Mouse (Mus musculus) liver, postnatal 0 days (tissue): ENCODE measurements at regions not wholly inside any gene's neighbourhood (a gene's known extent, or its start where the extent isn't known, plus 50 kb on each side); places are given as distances from the start of the nearest gene placed in this dataset.
A peak's percentile ranks its signal among the peaks of the same experiment; 100 is the strongest.

Experiments used
- ATAC-seq: fragments of 200-750 bp; cut with Nextera tagmentation; 2 replicates; pipeline ENCODE4 v1.8.0; 2017; ENCODE audit warnings: mild to moderate bottlenecking, moderate library complexity
- DNase-seq: peaks from one replicate; pipeline ENCODE4 v3.0.0-alpha.2; 2016
- H3K27ac ChIP-seq: fragments of 300-500 bp; sonication (generic); 2 replicates; pipeline ENCODE4 v1.5.1; 2014; ENCODE audit warnings: antibody characterized with exemption, moderate library complexity, mild to moderate bottlenecking, low read depth
- H3K27me3 ChIP-seq: fragments of 300-500 bp; sonication (generic); 2 replicates; pipeline ENCODE4 v1.6.1; 2014; ENCODE audit warnings: low read length, control low read depth, mixed read lengths; ENCODE audit not compliant: insufficient read depth
- H3K36me3 ChIP-seq: fragments of 300-500 bp; sonication (generic); replicated peaks from 2 replicates; pipeline ENCODE4 v1.6.1; 2014; ENCODE audit warnings: mild to moderate bottlenecking, control low read depth, low read length, moderate library complexity, mixed read lengths; ENCODE audit not compliant: insufficient read depth
- H3K4me1 ChIP-seq: fragments of 300-500 bp; sonication (generic); 2 replicates; pipeline ENCODE4 v1.6.1; 2014; ENCODE audit warnings: antibody characterized with exemption, mild to moderate bottlenecking, control low read depth; ENCODE audit not compliant: insufficient read depth
- H3K4me2 ChIP-seq: fragments of 300-500 bp; sonication (generic); 2 replicates; pipeline ENCODE4 v1.6.1; 2014; ENCODE audit warnings: low read depth, mild to moderate bottlenecking, low read length, moderate library complexity, mixed read lengths
- H3K4me3 ChIP-seq: fragments of 300-500 bp; sonication (generic); 2 replicates; pipeline ENCODE4 v1.5.1; 2014; ENCODE audit warnings: low read depth, low read length
- H3K9ac ChIP-seq: fragments of 300-500 bp; sonication (generic); replicated peaks from 2 replicates; pipeline ENCODE4 v1.6.1; 2014; ENCODE audit warnings: mild to moderate bottlenecking, moderate library complexity
- H3K9me3 ChIP-seq: fragments of 300-500 bp; sonication (generic); 2 replicates; pipeline ENCODE4 v1.6.1; 2016; ENCODE audit warnings: mild to moderate bottlenecking, control low read depth, low read length, mixed read lengths
- CTCF ChIP-seq: sonication (generic); IDR thresholded peaks from 2 replicates; pipeline ENCODE4 v1.5.1; 2016; ENCODE audit warnings: antibody characterized with exemption, low read depth
- EP300 ChIP-seq: IDR thresholded peaks from 2 replicates; pipeline ENCODE4 v1.6.1; 2016; ENCODE audit warnings: antibody characterized with exemption, low read depth, mild to moderate bottlenecking
- WGBS: fragments of 180-500 bp; shearing (Covaris S2); extraction: QIAGEN DNeasy Blood & Tissue Kit; methylation state at CpG from one replicate; pipeline ENCODE4 v1.1.7; 2014; ENCODE audit not compliant: insufficient replicate concordance; 5-methylcytosine and 5-hydroxymethylcytosine counted together

DNA sequence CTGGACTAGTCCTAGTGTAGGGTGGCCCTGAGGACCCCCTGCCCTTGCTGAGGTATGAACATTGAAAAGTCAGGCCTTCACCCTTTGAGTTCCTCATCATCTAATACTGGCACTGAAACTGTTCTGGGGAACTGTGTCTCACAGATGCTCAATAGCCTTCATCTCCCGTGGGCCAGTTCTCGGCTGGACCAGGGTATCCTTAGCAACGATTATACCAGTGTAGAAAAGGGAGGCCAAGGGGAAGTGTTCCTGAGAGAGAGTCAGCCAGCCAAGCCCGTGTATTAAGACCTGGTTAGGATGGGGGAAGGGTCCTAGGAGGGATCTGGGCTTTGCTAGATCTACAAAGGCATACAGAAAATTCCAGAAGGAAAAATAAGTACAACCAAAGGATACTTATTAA is 153.2 kb downstream of the Enc1 start:
- no peak overlapping the region for H3K27ac ChIP-seq
- ATAC-seq: no peak
- H3K4me1 ChIP-seq: no peaks in the 10 kb centered on the region
- 75% methylated on average over 4 of the region's 4 CpGs for WGBS
- no peak overlapping the region for H3K4me3 ChIP-seq
- H3K4me2 ChIP-seq: no peak overlapping the region
- no peak overlapping the region for H3K9ac ChIP-seq
- H3K9me3 ChIP-seq: no peaks in the 10 kb centered on the region
- H3K27me3 ChIP-seq: no peaks in the 10 kb centered on the region
- DNase-seq: no peak
- no peaks in the 10 kb centered on the region for H3K36me3 ChIP-seq
- no peak for TF ChIP-seq CTCF
- TF ChIP-seq EP300: no peak

DNA sequence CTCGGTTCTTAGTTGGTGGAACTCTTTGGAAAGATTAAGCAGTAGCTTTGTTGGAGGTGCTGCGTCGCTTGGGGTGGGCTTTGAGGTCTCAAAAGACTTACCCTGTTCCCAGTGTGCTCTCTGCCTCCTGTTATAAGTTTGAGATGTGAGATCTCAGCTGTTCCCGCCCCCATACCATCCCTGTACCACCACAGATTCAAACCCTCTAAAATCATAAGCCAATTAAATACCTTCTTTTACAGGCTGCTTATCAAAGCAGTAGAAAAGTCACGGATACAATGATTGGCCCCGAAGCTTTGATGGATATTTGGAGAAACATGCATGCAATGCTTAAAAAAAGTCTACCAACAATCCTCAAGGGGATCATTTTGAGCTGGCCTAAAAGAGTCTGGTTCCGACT is 152.6 kb downstream of the Enc1 start:
- H3K9me3 ChIP-seq: no peaks in the 10 kb centered on the region
- H3K27ac ChIP-seq: no peak overlapping the region
- H3K36me3 ChIP-seq: no peaks in the 10 kb centered on the region
- no peak overlapping the region for H3K4me2 ChIP-seq
- H3K27me3 ChIP-seq: no peaks in the 10 kb centered on the region
- no peak overlapping the region for H3K4me3 ChIP-seq
- no peaks in the 10 kb centered on the region for H3K4me1 ChIP-seq
- WGBS: 80% methylated on average over 7 of the region's 7 CpGs
- H3K9ac ChIP-seq: no peak overlapping the region
- DNase-seq: no peak
- TF ChIP-seq EP300 (no peak), CTCF (no peak)
- no peak for ATAC-seq

DNA sequence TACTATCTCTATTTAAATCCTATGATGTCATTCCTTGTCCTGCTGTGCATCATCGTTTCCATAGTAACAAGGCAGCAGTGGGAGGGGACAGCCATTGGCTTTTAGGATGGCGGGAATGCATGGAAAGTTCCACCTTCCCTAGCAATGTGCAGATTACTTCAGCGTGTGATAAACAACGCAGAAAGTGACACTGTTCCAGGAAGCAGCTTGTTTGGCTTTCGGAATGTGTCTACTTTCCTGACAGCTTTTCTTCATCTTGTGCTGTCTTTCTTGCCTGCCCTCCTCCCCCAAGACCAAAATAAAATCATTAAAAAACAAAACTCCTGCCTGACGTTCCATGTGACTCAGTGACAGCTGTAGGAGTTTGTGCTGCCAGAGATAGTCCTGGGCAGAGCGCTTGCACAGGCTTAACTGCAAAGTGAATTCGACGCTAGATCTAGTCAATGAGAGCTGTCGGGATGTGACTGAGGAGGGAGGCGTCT is 149.6 kb downstream of the Enc1 start:
- H3K9ac ChIP-seq: no peak overlapping the region
- H3K9me3 ChIP-seq: no peaks in the 10 kb centered on the region
- no peaks in the 10 kb centered on the region for H3K4me1 ChIP-seq
- WGBS: 32% methylated on average over 11 of the region's 11 CpGs
- H3K36me3 ChIP-seq: no peaks in the 10 kb centered on the region
- TF ChIP-seq EP300 (no peak), CTCF (no peak)
- no peak overlapping the region for H3K4me3 ChIP-seq
- H3K27ac ChIP-seq: no peak overlapping the region
- ATAC-seq (no peak), DNase-seq (no peak)
- H3K4me2 ChIP-seq: no peak overlapping the region
- no peaks in the 10 kb centered on the region for H3K27me3 ChIP-seq

DNA sequence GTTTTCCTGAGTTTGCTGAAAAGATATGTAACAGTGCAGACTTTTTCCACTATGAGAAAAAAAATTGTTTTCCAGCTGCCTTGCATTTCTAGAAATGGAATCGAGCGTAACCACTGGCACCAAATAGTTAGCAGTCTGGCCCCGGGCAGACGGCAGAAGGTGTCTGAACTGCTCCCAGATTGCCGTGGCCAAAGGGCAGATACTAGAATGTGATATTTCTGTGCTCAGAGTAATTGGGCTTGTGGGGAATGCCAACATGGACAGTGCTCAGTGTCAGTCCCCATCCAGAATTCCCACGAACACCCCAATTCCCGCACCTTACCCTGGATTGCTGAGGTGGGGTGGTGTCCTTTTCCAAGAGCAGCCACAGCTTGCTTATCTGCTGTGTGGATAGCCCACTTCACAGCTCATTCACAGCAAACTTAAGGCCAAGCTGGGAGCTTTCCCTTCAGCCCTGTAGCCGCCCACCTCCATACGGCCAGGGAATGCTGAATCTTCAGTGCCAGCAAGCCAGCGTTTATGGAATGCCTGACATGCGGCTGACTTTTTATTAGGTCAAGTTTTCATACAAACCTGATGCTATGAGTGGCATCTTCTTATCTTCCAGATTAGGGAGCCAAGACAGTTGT is 148.1 kb downstream of the Enc1 start:
- 79% methylated on average over 11 of the region's 11 CpGs for WGBS
- Histone ChIP-seq H3K4me2 (no peak overlapping the region), H3K36me3 (no peaks in the 10 kb centered on the region), H3K9me3 (no peaks in the 10 kb centered on the region), H3K27ac (no peak overlapping the region), H3K9ac (no peak overlapping the region), H3K4me1 (no peaks in the 10 kb centered on the region), H3K27me3 (no peaks in the 10 kb centered on the region), H3K4me3 (no peak overlapping the region)
- DNase-seq (no peak), ATAC-seq (no peak)
- TF ChIP-seq EP300 (no peak), CTCF (no peak)

DNA sequence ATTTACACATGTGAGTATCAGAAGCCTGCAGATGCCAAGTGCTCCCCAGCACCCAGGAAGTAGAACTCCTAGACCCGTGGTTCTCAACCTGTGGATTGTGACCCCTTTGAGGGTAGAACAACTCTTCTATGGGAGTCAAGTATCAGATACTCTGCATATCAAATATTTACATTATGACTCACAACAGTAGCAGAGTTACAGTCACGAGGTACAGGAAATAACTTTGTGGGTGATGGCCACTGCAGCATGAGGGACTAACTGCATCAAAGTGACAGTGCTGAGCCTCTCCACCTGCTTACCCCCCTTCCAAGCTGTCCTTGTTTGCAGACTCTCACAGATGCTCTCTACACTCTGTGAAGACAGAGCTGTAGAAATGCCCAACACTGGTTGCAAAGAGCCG is 145.6 kb downstream of the Enc1 start:
- Histone ChIP-seq H3K36me3 (no peaks in the 10 kb centered on the region), H3K9me3 (no peaks in the 10 kb centered on the region), H3K4me3 (no peak overlapping the region), H3K27me3 (no peaks in the 10 kb centered on the region), H3K4me2 (no peak overlapping the region), H3K9ac (no peak overlapping the region), H3K27ac (no peak overlapping the region), H3K4me1 (no peaks in the 10 kb centered on the region)
- DNase-seq (no peak), ATAC-seq (peak; percentile 36; the same call in 1 of the 2 replicates)
- TF ChIP-seq CTCF (no peak), EP300 (no peak)
- 41% methylated on average over 3 of the region's 3 CpGs for WGBS

DNA sequence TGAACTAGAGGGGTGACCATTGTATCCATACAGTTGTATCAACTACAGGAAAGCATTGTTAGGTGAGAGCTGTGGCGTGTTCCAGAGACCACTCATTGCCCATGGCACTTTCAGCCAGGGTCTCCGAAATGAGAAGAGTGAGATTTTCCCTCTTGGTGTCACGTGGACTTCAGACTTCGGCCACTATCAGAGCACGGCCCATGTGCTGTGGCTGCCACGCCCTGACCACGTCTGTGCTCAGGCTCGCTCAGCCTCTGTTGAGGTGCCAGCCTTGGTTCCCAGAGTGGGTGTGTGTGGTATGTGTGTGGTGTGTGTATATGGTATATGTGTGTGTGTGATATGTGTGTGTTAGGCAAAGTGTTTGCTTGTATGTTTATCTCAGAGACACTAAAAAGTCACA is 144.6 kb downstream of the Enc1 start:
- TF ChIP-seq EP300 (no peak), CTCF (no peak)
- Histone ChIP-seq H3K27ac (no peak overlapping the region), H3K4me1 (no peaks in the 10 kb centered on the region), H3K27me3 (no peaks in the 10 kb centered on the region), H3K9me3 (no peaks in the 10 kb centered on the region), H3K9ac (no peak overlapping the region), H3K36me3 (no peaks in the 10 kb centered on the region), H3K4me2 (no peak overlapping the region), H3K4me3 (no peak overlapping the region)
- ATAC-seq: no peak
- DNase-seq: no peak
- 66% methylated on average over 8 of the region's 8 CpGs for WGBS
